Mouse (Mus musculus): ENCODE measurements around the gene H2-Ob.

- TF ChIP-seq SIN3A (IDR thresholded peaks at IDR 0.05; ENCODE audit: low read length) = no peak
- no peak for TF ChIP-seq EP300 (IDR thresholded peaks at IDR 0.05; ENCODE audit: low read length)
- no peak for TF ChIP-seq E2F4 (IDR thresholded peaks at IDR 0.05; ENCODE audit: insufficient replicate concordance, low read depth, low read length)
- TF ChIP-seq CTCF (conservative IDR thresholded peaks at IDR 0.05 in 1 of 2, IDR thresholded peaks at IDR 0.05 in 1 of 2; ENCODE audit: low read depth in 2 of 2, low read length in 2 of 2) = no peak
- no peak for TF ChIP-seq UBTF (IDR thresholded peaks at IDR 0.05; ENCODE audit: low read depth, low read length)
- no peak for TF ChIP-seq ETS1 (conservative IDR thresholded peaks at IDR 0.05; ENCODE audit: low read depth, low read length)
- no peak for TF ChIP-seq POLR2A (IDR thresholded peaks at IDR 0.05; ENCODE audit: low read depth, low read length)
- no peak for TF ChIP-seq TCF12 (IDR thresholded peaks at IDR 0.05; ENCODE audit: low read depth, low read length)
- no peak for TF ChIP-seq RCOR1 (conservative IDR thresholded peaks at IDR 0.05; ENCODE audit: low read depth, low read length)
These were observed 30.0 kb downstream of the H2-Ob start for GRCm38 (mm10) chr17:34268748-34269147.

All from CH12.LX (cell line).